Mouse (Mus musculus) hindbrain, embryonic 10.5 days (tissue): Measurements from ENCODE around the gene Ttll8. TPM values are rescaled to one million over a fixed set of nuclear protein-coding genes. Genes with fewer than 3 reads are reported as not detected.

Experiments used
- DNase-seq: peaks from one replicate; pipeline ENCODE4 v3.0.0-alpha.2; 2017; ENCODE audit warnings: low spot score
- H3K27ac ChIP-seq: fragments of 300-500 bp; sonication (generic); 2 replicates; pipeline ENCODE4 v1.5.1; 2016; ENCODE audit warnings: mild to moderate bottlenecking, moderate library complexity
- H3K27me3 ChIP-seq: fragments of 300-500 bp; sonication (generic); 2 replicates; pipeline ENCODE4 v1.6.1; 2016; ENCODE audit warnings: mild to moderate bottlenecking; ENCODE audit not compliant: poor library complexity, insufficient read depth, severe bottlenecking
- H3K36me3 ChIP-seq: fragments of 300-500 bp; sonication (generic); 2 replicates; pipeline ENCODE4 v1.6.1; 2016; ENCODE audit warnings: mild to moderate bottlenecking, moderate library complexity
- H3K4me1 ChIP-seq: fragments of 300-500 bp; sonication (generic); replicated peaks from 2 replicates; pipeline ENCODE4 v1.6.1; 2016; ENCODE audit warnings: mild to moderate bottlenecking
- H3K4me3 ChIP-seq: fragments of 300-500 bp; sonication (generic); 2 replicates; pipeline ENCODE4 v1.5.1; 2016; ENCODE audit warnings: mild to moderate bottlenecking, moderate library complexity
- H3K9me3 ChIP-seq: fragments of 300-500 bp; sonication (generic); 2 replicates; pipeline ENCODE4 v1.6.1; 2016; ENCODE audit warnings: mild to moderate bottlenecking, moderate library complexity
- WGBS: fragments of 180-500 bp; shearing (Covaris S2); methylation state at CpG from one replicate; pipeline ENCODE4 v1.1.7; 2016; 5-methylcytosine and 5-hydroxymethylcytosine counted together
- polyA plus RNA-seq: library from polyadenylated mRNA; unstranded; fragments of >200 nt; fragmentation: Nextera tagmentation; extraction: Ambion mirVana; gene quantifications from 2 replicates; pipeline ENCODE4 v1.2.1, GENCODE M21; 2016

Gene Ttll8
- polyA plus RNA-seq, 1 experiment from 2014 or later = 0.08 TPM

DNA sequence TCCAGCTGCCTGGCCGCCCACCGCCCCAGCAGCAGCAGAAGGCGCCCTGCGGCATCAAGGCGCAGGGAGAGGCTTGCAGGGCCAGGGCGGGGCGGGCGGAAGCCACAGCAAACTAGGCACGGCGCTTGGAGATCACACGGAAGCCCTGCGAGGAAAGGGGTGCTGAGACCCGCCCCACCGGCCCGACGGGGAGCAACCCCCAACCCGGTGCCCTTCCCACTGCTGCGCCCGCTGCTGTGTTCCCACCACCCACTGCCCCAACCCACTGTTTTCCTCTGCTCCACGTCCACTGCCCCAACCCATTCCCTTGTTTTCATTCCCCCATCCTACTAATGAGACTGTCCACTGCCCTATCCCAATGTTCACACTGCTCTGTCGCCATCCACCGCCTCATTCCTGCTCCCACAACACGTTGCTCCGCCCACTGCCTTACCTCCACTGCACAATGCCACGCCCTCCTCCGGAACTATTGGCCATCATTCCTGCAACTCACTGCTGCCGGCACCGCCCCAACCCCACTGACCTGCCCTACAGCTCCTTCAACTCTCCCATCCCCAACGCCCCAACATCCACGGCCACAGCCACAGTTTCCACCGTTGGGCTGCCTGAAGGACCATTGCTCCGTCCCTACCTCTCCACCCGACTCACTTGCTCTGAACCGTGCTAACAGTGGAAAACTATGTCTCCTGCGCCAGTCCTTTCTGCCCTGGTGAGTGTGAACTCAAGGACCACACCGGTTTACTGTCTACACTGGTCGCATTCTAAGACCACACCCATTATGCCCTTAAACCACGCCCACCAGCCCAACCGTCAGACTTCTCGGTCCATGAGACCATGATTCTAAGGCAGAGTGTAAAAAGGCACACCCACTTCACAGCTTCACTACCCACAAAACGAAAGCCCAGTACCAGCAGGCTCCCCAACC, 63.2 kb downstream of the Ttll8 start:
- no peaks in the 10 kb centered on the region for H3K36me3 ChIP-seq
- peak overlapping the region; percentile 63 for H3K4me3 ChIP-seq
- WGBS = 2% methylated on average over 41 of the region's 41 CpGs
- no peaks in the 10 kb centered on the region for H3K9me3 ChIP-seq
- H3K4me1 ChIP-seq = peaks cover 18% of the 10 kb centered on the region
- peak; percentile 80 for DNase-seq
- H3K27me3 ChIP-seq = peaks cover 44% of the 10 kb centered on the region
- peak overlapping the region; percentile 79 for H3K27ac ChIP-seq

DNA sequence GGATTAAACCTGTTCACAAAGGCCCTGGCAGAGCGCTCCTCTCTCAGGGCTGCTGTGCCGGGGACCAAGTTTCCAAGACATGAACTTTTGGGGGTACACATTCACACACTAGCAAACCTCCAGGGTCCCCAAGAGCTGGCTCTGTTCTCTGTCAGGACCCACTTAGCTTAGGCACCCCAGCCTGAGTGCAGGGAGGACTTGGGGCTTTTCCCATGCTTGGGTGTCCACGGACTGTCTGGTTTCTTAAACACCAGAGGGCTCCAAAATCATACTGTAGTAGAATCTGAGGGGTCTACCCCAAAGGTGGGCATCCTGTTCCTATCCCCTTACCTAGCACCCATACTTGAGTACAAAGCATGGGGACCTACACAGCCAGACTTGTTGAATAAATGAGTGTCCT, 64.2 kb downstream of the Ttll8 start:
- DNase-seq = no peak
- Histone ChIP-seq H3K36me3 (no peaks in the 10 kb centered on the region), H3K27ac (no peak overlapping the region), H3K4me3 (peak overlapping the region; percentile 63), H3K4me1 (peaks cover 18% of the 10 kb centered on the region), H3K27me3 (peaks cover 44% of the 10 kb centered on the region), H3K9me3 (no peaks in the 10 kb centered on the region)
- WGBS = 85% methylated on average over 3 of the region's 3 CpGs

DNA sequence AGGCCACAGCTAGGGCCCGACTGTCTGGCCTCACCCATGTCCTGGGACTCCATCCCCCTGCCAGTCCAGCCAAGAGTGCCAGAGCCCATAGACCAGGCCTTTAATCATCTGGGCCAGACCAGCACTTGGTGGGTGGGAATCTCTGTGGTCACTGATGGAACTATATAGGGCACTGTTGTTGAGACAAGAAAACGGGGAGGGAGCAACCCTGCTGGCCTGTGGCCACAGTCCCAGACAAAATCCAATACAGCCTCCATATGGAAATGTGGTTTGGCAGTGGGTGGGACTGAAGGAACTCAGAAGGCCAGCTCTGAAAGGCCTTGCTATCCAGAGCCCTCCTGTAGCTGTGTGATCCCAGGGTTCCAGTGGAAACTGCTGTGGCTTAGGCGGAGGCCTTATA, 65.2 kb downstream of the Ttll8 start:
- no peak overlapping the region for H3K4me3 ChIP-seq
- 77% methylated on average over 3 of the region's 3 CpGs for WGBS
- peaks cover 44% of the 10 kb centered on the region for H3K27me3 ChIP-seq
- H3K9me3 ChIP-seq = no peaks in the 10 kb centered on the region
- no peaks in the 10 kb centered on the region for H3K36me3 ChIP-seq
- H3K27ac ChIP-seq = no peak overlapping the region
- H3K4me1 ChIP-seq = peaks cover 18% of the 10 kb centered on the region
- no peak for DNase-seq

DNA sequence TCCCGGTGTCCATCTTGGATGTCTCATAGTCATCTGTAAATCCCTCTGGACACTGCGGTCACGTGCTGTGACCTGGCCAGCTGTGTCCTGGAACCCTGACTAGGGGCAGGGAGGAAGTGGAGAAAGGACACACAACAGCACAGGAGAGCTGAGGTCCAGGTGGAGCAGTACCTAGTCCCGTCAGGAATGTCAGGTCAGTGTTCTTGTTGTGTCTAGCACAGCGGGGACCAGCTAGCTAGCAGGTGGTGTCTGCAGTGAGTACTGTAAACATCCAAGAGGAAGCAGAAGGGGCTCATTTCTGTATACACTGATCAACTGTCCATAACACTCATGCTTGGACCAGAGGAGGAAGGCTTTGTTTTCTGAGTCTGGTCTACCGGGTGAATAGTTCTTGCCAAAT, 68.8 kb downstream of the Ttll8 start:
- Histone ChIP-seq H3K4me3 (no peak overlapping the region), H3K27me3 (peaks cover 22% of the 10 kb centered on the region), H3K4me1 (peaks cover 9% of the 10 kb centered on the region; the same call in 1 of the 2 replicates), H3K27ac (no peak overlapping the region), H3K9me3 (no peaks in the 10 kb centered on the region), H3K36me3 (no peaks in the 10 kb centered on the region)
- 84% methylated on average over 6 of the region's 6 CpGs for WGBS
- no peak for DNase-seq

DNA sequence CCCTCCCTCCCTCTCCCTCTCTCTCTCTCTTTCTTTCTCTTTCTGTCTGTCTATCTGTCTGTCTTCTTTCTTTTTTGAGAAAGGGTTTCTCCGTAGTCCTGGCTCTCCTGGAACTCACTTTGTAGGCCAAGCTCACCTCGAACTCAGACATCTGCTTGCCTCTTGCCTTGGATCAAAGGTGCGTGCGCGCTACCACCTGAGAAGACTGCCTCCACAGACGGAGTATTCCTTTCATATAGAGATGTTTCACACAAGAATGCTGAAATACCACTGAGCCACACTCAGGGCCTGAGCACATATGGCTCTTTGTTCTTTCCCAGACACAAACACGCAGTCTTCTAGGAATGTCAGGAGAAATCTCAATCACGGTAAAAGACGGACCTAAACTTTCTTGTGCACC, 70.9 kb downstream of the Ttll8 start:
- no peak for DNase-seq
- Histone ChIP-seq H3K36me3 (no peaks in the 10 kb centered on the region), H3K27me3 (0 out of 2 replicates have a peak, but pooled peaks cover 4% of the 10 kb centered on the region), H3K4me1 (0 out of 2 replicates have a peak, but pooled peaks cover 4% of the 10 kb centered on the region), H3K4me3 (no peak overlapping the region), H3K27ac (no peak overlapping the region), H3K9me3 (no peaks in the 10 kb centered on the region)
- 93% methylated on average over 9 of the region's 9 CpGs for WGBS

DNA sequence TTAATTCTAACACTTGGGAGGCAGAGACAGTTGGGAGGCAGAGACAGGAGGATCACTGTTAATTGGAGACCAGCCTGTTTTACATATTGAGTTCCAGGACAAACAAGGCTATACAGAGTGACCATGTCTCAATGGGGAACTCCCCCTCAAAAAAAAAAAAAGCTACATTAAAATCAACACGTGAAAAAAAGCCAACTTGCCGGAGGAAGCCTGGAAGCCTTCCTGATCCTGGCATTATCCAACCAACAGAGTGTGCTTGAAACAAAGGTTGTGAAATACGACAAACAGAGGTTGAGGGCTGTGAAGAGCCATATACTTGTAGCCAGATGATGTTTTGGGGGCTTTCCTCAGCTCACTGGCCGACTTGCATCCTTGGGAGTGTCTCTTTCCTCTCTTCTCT, 71.4 kb downstream of the Ttll8 start:
- H3K27ac ChIP-seq = no peak overlapping the region
- no peak overlapping the region for H3K4me3 ChIP-seq
- H3K36me3 ChIP-seq = no peaks in the 10 kb centered on the region
- 71% methylated on average over 4 of the region's 4 CpGs for WGBS
- 0 out of 2 replicates have a peak, but pooled peaks cover 4% of the 10 kb centered on the region for H3K4me1 ChIP-seq
- no peaks in the 10 kb centered on the region for H3K9me3 ChIP-seq
- no peak for DNase-seq
- H3K27me3 ChIP-seq = 0 out of 2 replicates have a peak, but pooled peaks cover 4% of the 10 kb centered on the region

DNA sequence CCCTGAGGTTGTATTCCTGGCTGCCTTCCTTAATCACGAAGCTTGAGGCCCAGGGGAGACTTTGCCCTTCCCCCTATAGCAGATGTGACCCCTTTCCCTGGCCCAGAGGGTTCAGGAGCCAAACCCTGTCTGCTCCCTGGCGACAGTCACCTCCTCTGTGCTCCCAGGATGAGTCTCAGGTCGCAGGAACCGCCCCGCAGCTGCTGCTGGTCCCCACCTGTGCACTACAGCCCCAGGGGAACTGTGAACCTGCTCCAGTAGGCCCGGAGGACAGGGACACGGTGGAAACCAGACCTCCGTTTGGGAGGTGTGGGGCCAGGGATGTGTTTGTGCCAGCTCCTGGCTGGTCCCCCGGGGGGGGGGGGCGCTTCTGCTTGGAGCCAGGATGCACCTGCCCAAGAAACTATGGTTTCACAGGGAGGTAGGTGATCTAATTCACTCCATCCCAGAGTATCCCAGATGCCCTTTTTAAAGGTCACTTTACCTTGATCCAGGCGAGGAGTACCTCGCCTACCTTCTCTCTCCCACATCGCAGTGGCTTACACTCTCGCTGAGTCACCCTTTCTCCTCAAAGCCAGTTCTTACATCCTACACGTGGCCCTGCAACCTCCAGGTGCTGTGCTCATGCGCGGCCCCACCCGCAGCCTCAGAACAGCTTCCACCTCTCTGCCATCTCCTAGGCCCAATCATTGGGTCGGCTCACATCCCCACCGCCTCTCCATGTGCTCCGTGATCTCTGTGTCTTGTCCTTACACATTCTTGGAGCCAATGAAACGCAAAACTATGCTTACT, 72.8 kb downstream of the Ttll8 start:
- WGBS = 66% methylated on average over 22 of the region's 22 CpGs
- DNase-seq = no peak
- no peak overlapping the region for H3K4me3 ChIP-seq
- H3K36me3 ChIP-seq = no peaks in the 10 kb centered on the region
- 0 out of 2 replicates have a peak, but pooled peaks cover 6% of the 10 kb centered on the region for H3K27me3 ChIP-seq
- no peak overlapping the region for H3K27ac ChIP-seq
- H3K9me3 ChIP-seq = no peaks in the 10 kb centered on the region
- peaks cover 6% of the 10 kb centered on the region for H3K4me1 ChIP-seq

DNA sequence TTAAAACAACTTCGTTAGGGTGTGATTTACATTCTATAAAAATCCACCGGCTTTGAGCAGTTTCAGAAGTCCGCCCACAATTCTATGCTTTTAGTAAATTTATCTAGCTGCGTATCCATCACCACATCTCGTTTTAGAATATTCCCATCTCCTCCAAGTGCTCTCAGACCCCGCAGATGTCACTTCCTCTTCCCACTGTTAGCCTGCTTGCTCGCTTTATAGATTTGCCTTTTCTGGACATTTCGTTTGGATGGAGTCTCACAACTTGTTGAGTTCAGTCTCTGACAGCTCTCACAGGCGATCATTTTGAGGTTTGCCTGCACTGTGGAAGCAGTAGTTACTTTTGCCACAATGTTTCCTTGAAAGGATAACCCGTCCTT, 77.2 kb downstream of the Ttll8 start:
- no peaks in the 10 kb centered on the region for H3K9me3 ChIP-seq
- 84% methylated on average over 10 of the region's 10 CpGs for WGBS
- peaks cover 19% of the 10 kb centered on the region for H3K27me3 ChIP-seq
- no peaks in the 10 kb centered on the region for H3K36me3 ChIP-seq
- H3K4me3 ChIP-seq = no peak overlapping the region
- peaks cover 16% of the 10 kb centered on the region for H3K4me1 ChIP-seq
- H3K27ac ChIP-seq = no peak overlapping the region
- DNase-seq = no peak

DNA sequence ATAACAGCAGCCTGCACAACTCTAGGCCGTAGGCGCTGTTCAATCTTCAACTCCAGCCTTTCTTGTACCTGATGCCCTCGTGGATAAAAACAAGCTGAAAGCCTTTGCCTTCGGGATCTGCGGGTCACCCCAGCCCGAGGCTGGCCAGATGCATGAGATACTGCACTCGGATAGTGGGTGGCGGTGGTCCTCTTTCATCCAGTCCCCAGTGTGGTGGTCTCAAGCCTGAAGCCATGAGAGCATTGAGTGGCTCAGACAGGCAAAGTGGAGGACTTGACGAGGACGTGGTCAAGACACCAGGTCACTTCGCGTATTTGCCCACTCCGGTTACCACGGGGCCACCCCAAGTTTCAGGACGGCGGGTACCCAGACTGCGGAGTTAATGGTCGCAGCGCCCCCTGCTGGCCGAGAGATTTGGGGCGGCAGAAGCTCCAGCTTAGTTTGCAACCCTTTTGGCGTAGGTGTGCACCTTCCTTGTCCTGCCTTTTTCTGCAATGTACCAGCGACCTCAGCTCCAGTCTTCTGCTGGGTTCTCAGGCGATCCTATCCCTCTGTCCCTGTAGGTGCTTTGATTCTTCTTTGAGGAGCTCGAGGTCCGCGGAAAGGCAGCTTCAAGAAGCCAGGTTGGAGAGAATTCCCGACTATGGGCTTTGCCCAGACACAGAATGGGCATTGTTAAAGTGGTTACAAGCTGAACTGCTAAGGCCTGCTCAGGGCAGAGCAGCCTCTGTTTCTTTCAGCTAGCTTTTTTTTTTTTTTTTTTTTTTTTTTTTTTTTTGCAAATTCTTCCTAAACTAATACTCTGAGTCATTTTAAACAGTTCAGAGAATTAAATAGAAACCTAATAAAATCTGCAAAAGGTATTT, 77.8 kb downstream of the Ttll8 start:
- 9% methylated on average over 28 of the region's 28 CpGs for WGBS
- H3K4me3 ChIP-seq = peak overlapping the region; percentile 35
- DNase-seq = peak; percentile 83
- H3K36me3 ChIP-seq = no peaks in the 10 kb centered on the region
- peaks cover 18% of the 10 kb centered on the region for H3K27me3 ChIP-seq
- no peak overlapping the region; the same call in 1 of the 2 replicates for H3K27ac ChIP-seq
- H3K9me3 ChIP-seq = no peaks in the 10 kb centered on the region
- H3K4me1 ChIP-seq = peaks cover 16% of the 10 kb centered on the region

DNA sequence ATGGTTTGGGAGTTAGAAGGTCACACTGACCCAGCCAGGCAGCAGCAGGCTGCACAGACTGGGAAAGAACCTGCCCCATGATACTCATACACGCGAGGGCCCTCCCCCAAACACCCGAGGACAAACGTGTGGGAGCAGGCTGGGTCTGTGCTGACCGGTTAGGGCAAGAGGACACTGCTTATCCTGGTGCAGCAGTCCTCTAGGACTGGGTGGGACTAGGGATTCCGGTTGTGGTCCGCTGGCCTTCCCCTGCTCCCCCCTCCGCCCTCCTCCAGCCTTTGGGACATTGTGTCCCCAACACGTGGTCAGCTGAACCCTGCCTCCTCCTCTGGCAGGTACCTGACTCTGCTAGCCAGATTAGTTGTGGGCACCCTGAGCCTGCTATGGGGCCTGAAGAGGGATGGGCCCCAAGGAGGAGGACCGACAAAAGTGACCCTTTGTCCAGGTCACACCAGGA, 78.6 kb downstream of the Ttll8 start:
- Histone ChIP-seq H3K9me3 (no peaks in the 10 kb centered on the region), H3K36me3 (no peaks in the 10 kb centered on the region), H3K4me3 (peak overlapping the region; percentile 35; the same call in 1 of the 2 replicates), H3K27ac (no peak overlapping the region), H3K4me1 (peaks cover 12% of the 10 kb centered on the region), H3K27me3 (peaks cover 15% of the 10 kb centered on the region)
- WGBS = 30% methylated on average over 10 of the region's 10 CpGs
- no peak for DNase-seq

DNA sequence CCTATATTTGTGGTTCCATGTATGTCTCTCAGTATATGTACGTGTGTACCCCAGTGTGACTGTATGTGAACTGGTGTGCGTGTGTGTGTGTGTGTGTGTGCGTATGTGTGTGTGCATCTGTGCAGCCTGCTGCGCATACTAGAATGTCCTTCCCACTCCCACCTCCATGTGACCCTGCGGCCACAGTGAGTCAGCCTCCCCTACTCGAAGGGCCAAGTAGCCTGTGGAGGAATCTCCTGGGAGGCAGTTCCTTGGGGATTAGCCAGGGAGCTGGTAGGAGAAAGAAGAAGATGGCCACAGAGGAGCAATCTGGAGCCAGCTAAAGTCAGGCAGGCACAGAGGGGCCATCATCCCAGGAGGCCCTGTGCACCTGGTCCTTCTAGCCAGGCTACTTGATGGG, 79.7 kb downstream of the Ttll8 start:
- Histone ChIP-seq H3K4me3 (no peak overlapping the region), H3K27me3 (peaks cover 15% of the 10 kb centered on the region), H3K4me1 (peaks cover 12% of the 10 kb centered on the region), H3K27ac (no peak overlapping the region), H3K36me3 (no peaks in the 10 kb centered on the region), H3K9me3 (no peaks in the 10 kb centered on the region)
- WGBS = 92% methylated on average over 6 of the region's 6 CpGs
- DNase-seq = no peak

DNA sequence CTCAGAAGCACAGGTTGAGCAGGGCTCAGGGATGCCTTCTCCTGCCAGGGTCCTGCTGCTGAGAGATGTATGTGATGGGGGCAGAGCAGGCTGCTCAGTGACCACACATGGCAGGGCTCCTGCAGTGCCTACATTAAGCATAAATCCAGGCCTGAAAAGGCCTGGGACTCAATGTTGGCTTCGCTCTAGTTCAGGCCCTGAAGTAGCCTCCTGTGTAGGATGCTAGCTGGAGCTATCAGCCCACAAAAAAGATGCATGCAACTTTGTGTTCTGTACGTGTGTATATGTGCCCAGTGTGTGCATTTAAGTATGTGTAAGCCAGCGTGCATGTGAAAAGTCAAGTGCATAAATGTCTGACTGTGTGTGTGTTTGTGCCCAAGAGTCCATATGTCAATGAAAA, 80.2 kb downstream of the Ttll8 start:
- Histone ChIP-seq H3K27ac (no peak overlapping the region), H3K36me3 (no peaks in the 10 kb centered on the region), H3K4me1 (peaks cover 12% of the 10 kb centered on the region), H3K9me3 (no peaks in the 10 kb centered on the region), H3K4me3 (no peak overlapping the region), H3K27me3 (peaks cover 15% of the 10 kb centered on the region)
- DNase-seq = no peak
- WGBS = 90% methylated on average over 3 of the region's 3 CpGs
